In the genomic region with DNA sequence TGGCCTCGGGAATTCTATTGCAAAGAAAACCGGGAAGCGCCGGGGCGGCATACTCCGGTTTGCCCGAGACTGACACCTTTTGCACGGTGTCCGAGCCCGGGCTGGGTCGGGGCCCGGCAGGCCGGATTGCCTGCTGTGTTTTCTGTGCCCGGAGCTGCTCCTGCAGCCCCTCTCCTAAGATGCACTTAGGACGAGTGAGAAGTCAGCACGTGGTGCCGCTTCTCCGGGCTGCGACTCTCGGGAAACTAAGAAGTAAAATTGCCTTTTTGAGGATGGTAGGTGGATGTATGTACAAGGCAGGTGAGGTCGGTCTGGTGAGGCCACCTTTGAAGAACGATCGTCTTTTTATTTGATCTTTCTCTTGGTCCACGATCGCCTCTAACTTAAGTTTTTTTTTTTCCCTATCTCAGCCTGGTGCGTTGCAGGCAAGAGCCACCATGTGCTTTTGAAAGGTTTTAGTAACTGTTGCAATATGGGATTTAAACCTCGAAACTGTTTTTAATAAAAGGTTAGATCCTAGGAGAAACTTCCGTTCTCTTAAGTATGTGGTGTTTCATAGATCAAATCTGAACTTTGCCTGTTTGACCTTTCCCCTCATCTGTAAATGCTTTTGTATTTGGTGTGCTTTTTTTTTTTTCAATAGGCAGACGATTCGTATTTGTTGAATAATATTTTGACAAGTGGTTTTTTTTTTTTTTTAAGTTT, we compare ENCODE assay signal across 7 mouse cellular contexts. TPM values are rescaled to one million over a fixed set of nuclear protein-coding genes. Genes with fewer than 3 reads are reported as not detected.
DNase-seq lines count a peak whose midpoint lies in the region; ATAC-seq and TF ChIP-seq lines count a peak whose summit lies in the region.

No protein-coding gene starts in this region.

- peak overlapping the region; percentile 88 for H3K4me2 ChIP-seq in limb, embryonic 15.5 days

- peak overlapping the region; percentile 100 for H3K4me3 ChIP-seq in spleen, adult 2 months (ENCODE audit: extremely low read depth, insufficient read depth, insufficient read length)
- peak overlapping the region; percentile 73 for H3K4me3 ChIP-seq in embryonic fibroblast, embryonic 13.5 days (ENCODE audit: insufficient read depth, low read length)
- H3K4me3 ChIP-seq in limb, embryonic 15.5 days = peak overlapping the region; percentile 78

- peak overlapping the region; percentile 85 for H3K9ac ChIP-seq in limb, embryonic 15.5 days

- TF ChIP-seq POLR2A in spleen, adult 2 months (IDR thresholded peaks at IDR 0.05; ENCODE audit: low read depth, low read length) = no peak
- TF ChIP-seq POLR2A in embryonic fibroblast, embryonic 13.5 days (IDR thresholded peaks at IDR 0.05; ENCODE audit: low read depth, low read length) = no peak

- no peak overlapping the region; the same call in 1 of the 2 replicates for H3K27ac ChIP-seq in spleen, adult 2 months (ENCODE audit: insufficient read depth, low read length)
- no peak overlapping the region for H3K27ac ChIP-seq in embryonic fibroblast, embryonic 13.5 days (ENCODE audit: insufficient read depth, low read length)
- peak overlapping the region; percentile 95 for H3K27ac ChIP-seq in limb, embryonic 15.5 days

- peaks cover 8% of the 10 kb centered on the region; the same call in 1 of the 2 replicates for H3K4me1 ChIP-seq in spleen, adult 2 months (ENCODE audit: control insufficient read depth, insufficient read depth, insufficient read length)
- H3K4me1 ChIP-seq in embryonic fibroblast, embryonic 13.5 days (ENCODE audit: control insufficient read depth, insufficient read depth, low read length) = peaks cover 16% of the 10 kb centered on the region
- H3K4me1 ChIP-seq in limb, embryonic 15.5 days = peaks cover 41% of the 10 kb centered on the region

- H3K36me3 ChIP-seq in spleen, adult 2 months (ENCODE audit: control insufficient read depth, insufficient read depth, low read length) = no peaks in the 10 kb centered on the region
- H3K36me3 ChIP-seq in limb, embryonic 15.5 days = no peaks in the 10 kb centered on the region

- DNase-seq in spleen, adult 2 months (ENCODE audit: low read depth in 1 of 2, low spot score in 2 of 2) = no peak
- no peak for DNase-seq in spleen, postnatal 10 days (ENCODE audit: low spot score in 2 of 2)
- DNase-seq in adrenal gland, postnatal 25 days = no peak
- DNase-seq in kidney, postnatal 14 days = no peak

- no peak for TF ChIP-seq CTCF in spleen, adult 2 months (IDR thresholded peaks at IDR 0.05; ENCODE audit: extremely low read depth, insufficient read depth, insufficient read length, insufficient replicate concordance)
- TF ChIP-seq CTCF in embryonic fibroblast, embryonic 13.5 days (IDR thresholded peaks at IDR 0.05; ENCODE audit: borderline replicate concordance, insufficient read depth, low read length) = no peak

- H3K9me3 ChIP-seq in limb, embryonic 15.5 days = no peaks in the 10 kb centered on the region

- no peaks in the 10 kb centered on the region for H3K27me3 ChIP-seq in spleen, adult 2 months (ENCODE audit: control insufficient read depth, insufficient read depth, low read length)
- 0 out of 2 replicates have a peak, but pooled peaks cover 3% of the 10 kb centered on the region for H3K27me3 ChIP-seq in limb, embryonic 15.5 days

- WGBS in spleen, adult 2 months = 2% methylated on average over 30 of the region's 30 CpGs
- under 1% methylated on average over 30 of the region's 30 CpGs for WGBS in limb, embryonic 15.5 days

- ATAC-seq in limb, embryonic 15.5 days (ENCODE audit: insufficient number of reproducible peaks, low FRiP score, low TSS enrichment, low read depth) = peak; percentile 61; the same call in 1 of the 2 replicates
- ATAC-seq in inflammation-experienced regulatory T-cells, adult 6 months = no peak

RNA-seq across cellular contexts. Expression of a gene that starts 0.8 kb away (rescaled TPM):
- polyA plus RNA-seq in spleen, adult 2 months (2012; rRNA removed) = 26.1 and 26.4 TPM in 2 replicates
- polyA plus RNA-seq in embryonic fibroblast, embryonic 13.5 days (2011; ENCODE audit: insufficient read length, low read depth, missing spikeins) = 82.0 and 82.8 TPM in 2 replicates
- 2.6 and 4.9 TPM in 2 replicates for polyA plus RNA-seq in limb, embryonic 15.5 days (2015; fragmentation: Nextera tagmentation; extraction: Ambion mirVana)
- 3.6 and 27.1 TPM in 2 replicates for total RNA-seq in adrenal gland, postnatal 25 days (2021)
- 10 to 100 TPM; 10.8 to 14.1 (median 11.8) TPM for polyA plus RNA-seq in inflammation-experienced regulatory T-cells, adult 6 months (2017; shearing (Covaris generic))

RNA-seq across cellular contexts. Expression of a gene that starts 1.2 kb away (rescaled TPM):
- polyA plus RNA-seq in spleen, adult 2 months (2012; rRNA removed) = 77.8 and 81.9 TPM in 2 replicates
- 73.6 and 83.9 TPM in 2 replicates for polyA plus RNA-seq in embryonic fibroblast, embryonic 13.5 days (2011; ENCODE audit: insufficient read length, low read depth, missing spikeins)
- polyA plus RNA-seq in limb, embryonic 15.5 days (2015; fragmentation: Nextera tagmentation; extraction: Ambion mirVana) = 106 and 113 TPM in 2 replicates
- total RNA-seq in adrenal gland, postnatal 25 days (2021) = 110 and 153 TPM in 2 replicates
- polyA plus RNA-seq in inflammation-experienced regulatory T-cells, adult 6 months (2017; shearing (Covaris generic)) = 10 to 100 TPM; 37.4 to 55.0 (median 43.9) TPM

RNA-seq across cellular contexts. Expression of a gene that starts 49.3 kb away (rescaled TPM):
- 27.2 and 54.6 TPM in 2 replicates for polyA plus RNA-seq in spleen, adult 2 months (2012; rRNA removed)
- 1.6 and 2.1 TPM in 2 replicates for polyA plus RNA-seq in embryonic fibroblast, embryonic 13.5 days (2011; ENCODE audit: insufficient read length, low read depth, missing spikeins)
- polyA plus RNA-seq in limb, embryonic 15.5 days (2015; fragmentation: Nextera tagmentation; extraction: Ambion mirVana) = 13.0 and 13.5 TPM in 2 replicates
- 6.9 and 13.5 TPM in 2 replicates for total RNA-seq in adrenal gland, postnatal 25 days (2021)
- 1 to 10 TPM; 6.8 to 8.0 (median 7.1) TPM for polyA plus RNA-seq in inflammation-experienced regulatory T-cells, adult 6 months (2017; shearing (Covaris generic))
